Mouse (Mus musculus) right cerebral cortex, postnatal 25 days (tissue): ENCODE data around the gene Ywhag.

ENCODE experiments used
- DNase-seq: peaks from one replicate; pipeline ENCODE4 v3.0.0; 2022

The Ywhag gene

DNA sequence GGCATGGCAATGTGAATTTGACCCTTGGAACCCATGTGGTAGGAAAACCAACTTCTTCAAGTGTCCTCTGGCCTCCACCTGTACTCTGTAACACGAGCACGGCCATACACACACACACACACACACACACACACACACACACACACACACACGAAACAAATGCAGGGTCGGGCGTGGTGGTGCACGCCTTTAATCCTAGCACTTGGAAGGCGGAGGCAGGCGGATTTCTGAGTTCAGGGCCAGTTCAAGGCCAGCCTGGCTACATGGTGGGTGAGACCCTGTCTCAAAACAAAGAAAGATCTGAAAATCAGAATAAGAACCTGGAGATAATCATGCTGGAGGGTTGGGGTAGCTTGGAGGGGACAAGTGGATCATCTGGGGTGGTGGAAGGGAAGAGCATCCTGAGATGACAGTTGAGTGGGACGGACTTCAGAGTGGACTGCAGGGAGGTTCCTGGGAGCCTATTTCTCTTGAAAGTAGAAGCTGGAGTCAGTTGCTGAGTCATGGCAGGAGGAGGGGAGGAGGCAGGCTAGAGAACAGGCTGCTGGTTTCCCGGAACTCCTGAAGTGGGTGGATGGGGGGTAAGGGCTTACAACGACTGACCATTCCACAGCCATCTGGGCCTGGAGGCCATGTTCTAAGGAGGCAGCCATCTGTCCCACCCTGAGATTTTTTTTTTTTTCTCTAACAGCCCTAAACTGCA lies 16.4 kb upstream of the Ywhag start:
- DNase-seq, result no peak

DNA sequence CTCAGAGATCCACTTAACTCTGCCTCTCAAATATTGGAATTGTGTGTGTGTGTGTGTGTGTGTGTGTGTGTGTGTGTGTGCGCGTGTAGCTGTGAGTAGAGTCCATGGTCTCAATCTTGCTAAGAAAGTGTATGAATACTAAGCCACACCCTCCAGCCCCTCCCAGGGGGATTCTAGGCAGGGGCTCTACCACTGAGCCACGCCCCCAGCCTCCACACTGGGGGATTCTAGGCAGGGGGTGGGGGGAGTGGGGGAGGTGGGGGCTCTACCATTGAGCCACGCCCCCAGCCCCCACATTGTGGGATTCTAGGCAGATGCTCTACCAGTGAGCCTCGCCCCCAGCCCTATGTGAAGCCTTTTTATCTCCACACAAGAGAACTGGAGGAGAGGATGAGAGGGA lies 12.2 kb upstream of the Ywhag start:
- DNase-seq, result no peak

DNA sequence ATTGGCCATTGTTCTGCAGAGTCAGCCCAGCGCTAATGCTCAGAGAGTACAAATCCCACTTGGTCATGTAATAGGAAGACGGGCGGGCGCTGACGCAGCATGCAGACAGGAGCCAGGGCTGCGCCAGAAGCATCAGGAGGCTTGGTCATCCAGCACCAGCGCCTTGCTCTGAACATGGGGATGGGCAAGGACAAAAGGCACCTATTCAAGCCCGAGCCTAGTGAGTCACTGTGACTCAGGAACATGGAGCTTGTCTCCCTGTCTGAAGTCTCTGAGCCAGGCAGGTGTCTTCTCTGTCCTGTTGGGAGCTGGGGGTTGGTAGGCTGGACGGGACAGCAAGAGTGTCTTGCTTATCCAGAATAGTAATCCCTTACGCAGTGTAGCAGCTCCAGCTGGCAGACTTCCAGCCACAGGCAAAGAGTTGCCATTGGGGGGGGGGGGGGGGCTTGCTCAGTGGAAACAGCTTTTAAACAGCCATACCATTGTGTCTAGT lies 11.5 kb upstream of the Ywhag start:
- DNase-seq, result no peak

DNA sequence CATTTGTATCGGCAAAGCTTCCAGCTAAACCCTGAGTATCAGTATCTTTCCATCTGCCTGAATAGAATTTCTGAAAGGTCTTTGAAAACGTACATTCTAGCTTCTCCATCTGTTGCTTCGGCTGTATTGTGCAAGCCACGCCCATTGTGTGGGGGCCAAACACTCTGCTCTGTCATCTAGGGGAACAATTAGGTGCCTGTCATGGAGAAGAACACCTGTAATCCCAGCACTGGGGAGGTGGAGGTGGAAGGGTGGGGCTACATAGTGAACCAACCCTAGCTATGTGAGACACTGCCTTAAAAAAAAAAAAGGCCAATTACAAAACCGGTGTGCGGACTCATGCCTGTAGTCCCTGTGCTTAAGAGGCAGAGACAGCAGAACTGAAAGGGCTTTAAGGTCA lies 8.3 kb upstream of the Ywhag start:
- no peak for DNase-seq

DNA sequence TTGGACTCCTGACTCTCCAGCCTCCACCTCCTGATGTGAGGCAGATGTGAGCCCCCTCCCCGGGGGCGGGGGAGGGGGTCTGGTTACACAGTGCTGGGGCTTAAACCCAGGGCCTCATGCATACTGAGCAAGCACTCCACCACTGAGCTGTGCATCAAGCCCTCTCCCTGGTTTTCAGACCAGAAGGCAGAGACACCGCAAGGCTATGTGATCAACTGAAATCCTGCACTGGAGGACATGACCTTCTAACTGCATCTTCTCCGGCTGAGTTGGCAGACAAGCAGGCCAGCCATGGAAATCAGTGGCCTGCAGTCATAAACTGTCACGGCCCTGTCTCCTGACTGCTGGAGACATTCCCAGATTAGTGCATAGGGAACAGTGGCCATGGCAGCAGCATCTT lies 6.2 kb upstream of the Ywhag start:
- no peak for DNase-seq

DNA sequence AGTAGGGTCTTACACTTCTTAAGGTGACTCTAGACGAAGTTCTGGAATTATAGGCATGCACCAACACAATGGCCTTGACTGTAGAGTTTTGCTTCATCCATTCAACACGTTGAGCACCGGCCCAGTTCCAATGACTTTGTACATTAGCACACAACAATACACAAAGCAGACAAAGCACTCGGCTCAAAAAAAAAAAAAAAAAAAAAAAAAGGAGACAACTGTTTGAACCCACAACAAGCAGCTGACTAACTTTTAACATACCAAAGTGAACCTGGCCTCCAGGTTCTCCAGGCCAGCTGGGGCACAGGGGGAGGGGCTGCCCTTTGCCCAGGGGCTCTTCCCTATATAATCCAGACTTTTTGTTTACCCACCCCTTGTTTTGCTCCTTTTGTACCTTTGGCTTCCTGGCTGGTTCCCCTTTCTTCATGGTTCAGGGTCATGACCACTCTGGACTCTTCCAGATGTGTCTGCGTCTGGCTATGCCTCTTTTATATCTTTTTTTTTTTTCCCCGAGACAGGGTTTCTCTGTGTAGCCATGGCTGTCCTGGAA lies 1.3 kb upstream of the Ywhag start:
- DNase-seq, result no peak

DNA sequence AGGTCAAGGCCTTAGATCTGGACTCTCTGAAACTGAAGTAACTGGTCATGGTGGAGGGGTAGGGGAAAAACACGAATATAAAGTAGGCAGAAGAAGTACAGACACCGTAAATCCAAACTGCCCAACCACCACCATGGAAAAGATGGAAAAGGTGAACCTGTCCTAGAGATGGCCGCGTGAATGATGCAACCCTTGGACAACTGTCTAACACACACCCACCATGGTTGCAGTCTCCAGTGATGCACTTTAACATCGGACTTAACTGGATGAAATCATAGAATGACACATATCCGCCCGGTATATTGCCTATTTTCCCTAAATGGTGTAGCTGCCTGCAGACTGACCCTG lies 734 bp upstream of the Ywhag start:
- no peak for DNase-seq

DNA sequence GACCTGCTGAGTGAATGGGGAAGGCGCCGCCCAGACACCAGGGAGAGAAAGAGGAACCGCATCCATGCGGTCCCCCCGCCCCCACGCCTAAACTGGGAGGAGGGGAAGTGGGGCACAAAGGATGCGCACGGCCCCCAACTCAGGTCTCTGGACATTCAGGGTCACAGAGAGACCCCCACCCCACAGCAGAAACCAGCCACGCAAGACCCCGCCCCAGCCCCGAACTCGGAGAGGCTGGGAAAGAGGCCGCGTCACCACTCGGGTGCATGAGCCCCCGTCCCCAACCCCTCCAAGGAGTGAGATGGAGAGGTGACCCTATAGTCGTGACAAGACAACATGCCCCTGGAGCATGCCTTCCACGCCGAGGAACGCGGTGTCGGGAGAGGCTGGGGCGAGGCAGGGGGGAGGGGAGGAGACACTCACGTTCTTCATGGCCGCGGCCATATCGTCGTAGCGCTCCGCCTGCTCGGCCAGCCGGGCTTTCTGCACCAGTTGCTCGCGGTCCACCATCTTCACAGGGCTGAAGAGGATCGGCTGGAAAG lies 445 bp downstream of the Ywhag start:
- peak; percentile 77 for DNase-seq

DNA sequence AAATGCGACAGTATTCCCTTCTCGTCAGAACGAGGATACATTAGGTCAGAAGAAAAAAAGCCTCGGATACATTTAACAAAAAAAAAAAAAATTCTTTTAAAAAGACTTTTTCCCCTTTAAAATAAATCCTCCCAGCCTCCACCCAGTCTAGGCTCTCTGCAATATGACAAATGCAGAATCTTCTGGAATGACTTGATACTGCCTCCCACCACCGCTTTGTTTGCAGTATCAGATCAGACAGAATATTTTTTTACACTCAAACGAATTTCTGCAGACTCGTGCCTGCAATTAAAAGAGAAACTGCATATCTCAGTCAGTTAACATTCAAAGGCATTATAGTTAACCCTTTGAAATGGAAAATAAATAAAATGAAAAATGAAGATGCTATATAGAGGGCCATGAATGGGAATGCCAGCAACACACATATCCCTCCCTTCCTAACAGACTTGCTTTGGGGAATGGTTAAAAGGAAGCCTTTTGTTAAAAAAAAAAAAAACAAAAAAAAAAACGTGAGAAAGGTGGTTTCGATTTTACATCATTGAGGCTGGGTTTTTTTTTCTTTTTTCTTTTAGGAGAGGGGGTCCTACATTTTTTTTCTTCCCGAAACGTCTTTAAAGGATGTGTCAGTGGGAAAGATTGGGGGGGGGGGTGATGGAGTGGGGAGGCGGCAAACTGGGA lies 1.1 kb downstream of the Ywhag start:
- DNase-seq, result no peak

DNA sequence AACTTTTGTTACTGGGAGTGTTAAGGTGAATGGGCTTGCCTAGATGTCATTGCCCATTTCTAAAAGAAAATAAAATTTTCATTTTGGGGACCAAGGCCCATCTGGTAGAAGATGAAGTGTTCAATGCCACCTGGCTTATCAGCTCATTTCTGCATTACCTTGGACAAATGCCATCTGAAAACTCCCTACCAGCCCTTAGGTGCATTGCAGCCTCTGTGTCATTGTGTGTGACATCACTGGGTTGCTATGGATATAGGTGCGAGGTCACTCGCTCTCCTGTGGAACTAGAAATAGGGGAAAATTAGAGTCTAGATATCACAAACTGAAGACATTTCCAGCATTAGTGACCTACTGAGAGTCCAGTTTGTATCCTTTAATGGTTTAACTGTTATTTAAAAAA lies 2.1 kb downstream of the Ywhag start:
- DNase-seq, result no peak

DNA sequence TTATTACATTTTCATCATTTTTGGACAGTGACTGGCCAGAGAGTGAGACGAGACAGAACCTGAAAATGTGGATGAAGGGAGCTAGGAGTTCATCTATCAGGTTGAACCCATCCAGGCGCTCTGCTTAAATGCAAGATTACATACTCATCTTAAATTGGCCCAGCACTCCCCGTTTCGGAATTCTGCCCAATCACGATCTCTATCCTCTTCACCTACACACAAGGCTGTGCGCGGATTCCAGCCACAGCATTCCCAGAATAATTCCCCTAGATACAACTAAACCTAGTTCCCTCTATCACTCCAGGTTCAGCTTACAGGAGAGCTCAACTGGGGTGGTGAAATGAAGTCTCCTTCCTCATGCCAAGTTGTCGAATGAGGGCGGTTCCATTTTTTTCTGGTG lies 2.9 kb downstream of the Ywhag start:
- DNase-seq, result peak; percentile 56

DNA sequence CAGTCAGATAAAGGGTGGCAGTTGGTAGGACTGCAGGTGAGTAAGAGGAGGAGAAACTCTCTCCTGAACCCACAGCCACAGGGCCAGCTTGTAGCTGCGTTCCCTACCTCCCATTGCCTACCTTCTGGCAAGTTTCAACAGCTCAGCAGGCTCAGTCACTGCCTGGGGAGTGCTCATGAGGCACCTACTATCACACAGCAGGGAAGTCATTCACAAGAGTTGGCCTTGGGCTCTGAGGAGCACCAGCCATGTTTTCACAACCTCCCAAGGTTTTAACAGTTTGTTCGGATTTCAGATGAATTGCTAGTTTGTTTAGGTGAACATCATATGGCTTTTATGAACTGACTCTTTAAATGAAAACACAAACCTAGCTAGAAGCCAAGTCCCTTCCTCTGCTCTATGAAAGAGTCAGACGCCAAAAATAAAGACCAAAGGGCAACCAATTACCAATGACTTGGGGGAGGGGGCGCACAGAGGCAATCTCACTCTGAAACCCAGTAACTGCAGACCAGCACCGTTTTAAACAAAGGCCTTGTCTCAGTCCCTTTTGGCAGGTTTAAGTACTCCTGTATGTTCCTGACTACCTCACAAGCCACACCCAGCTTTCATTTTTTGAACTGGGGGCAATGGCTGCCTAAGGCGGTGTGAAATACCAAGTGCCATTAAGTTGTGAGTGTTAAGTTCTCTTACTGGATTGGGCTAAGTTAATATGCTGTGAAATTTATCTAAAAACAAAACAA lies 4.6 kb downstream of the Ywhag start:
- DNase-seq, result no peak

DNA sequence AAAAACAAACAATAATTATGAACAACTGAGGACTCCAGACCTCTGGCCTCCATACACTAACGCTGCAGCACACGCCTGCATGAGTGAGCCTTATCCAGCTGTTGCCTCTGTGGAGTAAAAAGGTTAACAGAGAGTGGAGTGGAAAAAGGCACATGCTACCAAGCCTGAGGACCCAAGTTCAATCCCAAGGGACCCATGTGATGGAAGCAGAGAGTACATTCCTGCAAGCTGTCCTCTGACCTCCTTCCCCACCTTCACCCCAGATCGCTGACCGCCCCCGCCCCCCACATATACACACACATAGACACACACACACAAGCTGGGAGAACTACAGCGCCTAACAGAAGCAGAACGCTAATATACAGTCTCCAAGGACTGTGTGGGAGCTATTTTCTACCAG lies 10.5 kb downstream of the Ywhag start:
- DNase-seq, result no peak

DNA sequence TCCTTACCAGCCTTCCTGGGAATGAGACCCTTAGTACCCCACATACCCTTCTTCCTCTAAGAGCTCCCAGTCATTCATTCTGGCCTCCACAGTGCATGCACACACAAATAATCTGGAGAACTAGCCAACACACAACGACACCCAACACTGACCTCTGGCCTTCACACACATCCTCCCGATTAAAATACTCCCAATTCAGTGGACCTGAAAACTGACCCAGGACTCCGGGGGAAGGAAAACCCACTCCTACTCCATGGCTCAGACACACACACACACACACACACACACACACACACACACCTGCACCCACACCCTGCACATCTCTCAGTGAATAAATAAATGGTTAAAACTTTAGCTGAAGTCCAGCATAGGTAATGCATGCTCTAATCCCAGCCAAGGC lies 14.5 kb downstream of the Ywhag start:
- no peak for DNase-seq

DNA sequence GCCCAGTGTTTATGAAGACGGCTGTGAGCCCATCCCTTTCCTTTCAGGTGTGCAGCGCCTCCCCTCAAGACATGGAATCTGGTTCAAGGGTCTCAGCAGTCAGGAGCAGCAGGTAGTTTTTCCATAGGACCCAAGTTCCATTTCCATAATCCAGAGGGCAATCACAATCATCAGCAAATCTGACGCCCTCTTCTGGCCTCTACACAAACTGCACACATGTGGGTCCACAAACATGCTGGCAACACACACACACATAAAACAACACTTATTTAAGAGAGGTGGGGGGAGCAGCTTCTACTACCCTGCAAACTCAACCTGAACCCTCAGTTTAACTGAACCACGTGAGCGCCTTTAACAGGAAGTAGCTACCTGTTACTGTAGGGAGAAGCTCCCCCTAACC lies 15.8 kb downstream of the Ywhag start:
- DNase-seq, result no peak

DNA sequence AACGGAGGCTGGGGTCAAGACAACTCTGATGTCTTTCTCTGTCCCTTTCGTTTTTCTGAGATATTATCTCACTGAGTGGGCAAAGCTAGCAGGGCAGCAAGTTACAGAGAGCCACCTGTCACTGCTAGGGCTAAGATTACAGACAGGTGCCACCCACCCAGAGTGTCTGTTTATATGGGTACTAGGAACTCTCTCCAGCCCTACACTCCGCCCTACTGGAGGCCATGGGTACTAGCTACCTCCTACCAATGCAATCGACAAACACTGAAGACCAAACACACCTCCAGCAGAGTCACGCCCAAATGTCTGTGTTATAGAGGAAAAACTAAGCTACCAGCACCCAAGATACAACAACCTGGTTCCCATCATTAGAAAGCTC lies 16.4 kb downstream of the Ywhag start:
- DNase-seq, result no peak

DNA sequence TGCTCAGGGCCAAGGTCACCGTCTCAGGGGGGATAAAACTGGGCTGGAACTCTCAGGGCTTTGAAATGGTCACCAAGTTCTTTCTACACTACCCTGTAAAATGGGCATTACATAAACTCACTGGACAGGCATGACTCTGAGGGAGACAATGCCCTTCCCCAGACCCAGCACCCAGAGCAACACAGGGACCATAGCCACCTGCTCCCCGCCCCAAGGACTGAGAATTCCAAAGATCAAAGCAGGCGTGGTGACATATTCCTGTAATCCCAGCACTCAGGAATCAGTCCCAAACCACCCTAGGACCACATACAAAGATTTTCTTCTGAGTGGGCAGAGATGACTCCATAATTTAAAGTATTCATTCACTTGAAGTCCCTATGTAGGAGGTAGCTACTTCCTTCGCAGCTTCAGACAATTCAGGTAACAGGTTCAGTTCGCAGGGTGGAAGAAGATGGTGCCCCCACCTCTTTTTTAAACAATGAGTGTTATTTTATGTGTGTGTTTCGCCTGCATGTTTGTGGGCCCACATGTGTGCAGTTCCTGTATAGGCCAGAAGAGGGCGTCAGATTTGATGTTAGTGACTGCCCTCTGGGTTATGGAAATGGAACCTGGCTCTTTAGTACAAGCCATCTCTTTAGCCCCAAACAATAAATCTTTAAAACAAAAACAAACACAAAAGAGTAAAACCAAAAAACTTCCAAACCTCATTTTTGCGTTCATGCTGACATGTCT lies 16.9 kb downstream of the Ywhag start:
- DNase-seq, result no peak

DNA sequence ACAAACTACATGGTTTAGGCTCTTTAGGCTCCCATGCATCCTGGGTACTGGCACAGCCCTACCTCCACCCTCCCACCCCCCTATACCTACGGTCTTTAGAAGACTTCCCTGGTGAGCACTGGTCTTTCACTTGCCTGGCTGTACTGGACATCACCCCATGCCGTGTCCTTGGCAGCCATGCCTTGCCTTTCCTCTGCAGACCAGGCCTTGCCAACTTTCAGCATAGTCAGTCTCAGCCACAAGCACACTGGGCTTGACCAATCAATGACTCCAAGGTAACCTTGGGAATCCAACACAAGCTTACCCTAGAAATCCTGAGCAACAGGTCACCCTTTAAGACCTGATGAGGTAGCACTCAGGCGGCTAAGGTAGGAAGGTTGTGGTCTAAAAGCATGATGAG lies 17.8 kb downstream of the Ywhag start:
- no peak for DNase-seq

DNA sequence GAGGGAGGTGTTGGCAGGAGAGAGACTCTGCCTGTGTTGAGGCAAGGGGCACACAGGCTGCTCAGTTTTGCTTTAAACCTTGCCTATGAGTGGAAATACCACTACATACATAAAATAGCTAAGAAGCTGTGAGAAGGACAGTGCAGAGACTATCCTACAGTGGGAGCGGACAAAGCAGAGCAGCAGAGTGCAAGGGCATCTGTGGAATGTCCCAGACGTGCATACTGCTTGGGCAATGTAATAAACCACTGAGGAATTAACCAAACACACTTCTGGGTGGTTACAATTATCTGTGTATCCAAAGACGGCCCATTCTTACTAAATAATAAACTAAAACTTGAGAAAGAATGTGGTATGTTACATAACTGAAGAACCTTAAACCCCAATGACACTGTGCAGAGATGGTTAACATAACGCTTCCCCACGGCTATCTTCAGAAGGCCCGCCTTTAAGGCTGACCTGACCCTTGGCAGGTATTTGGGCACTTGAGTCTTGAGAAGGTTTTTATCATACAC lies 18.3 kb downstream of the Ywhag start:
- no peak for DNase-seq

DNA sequence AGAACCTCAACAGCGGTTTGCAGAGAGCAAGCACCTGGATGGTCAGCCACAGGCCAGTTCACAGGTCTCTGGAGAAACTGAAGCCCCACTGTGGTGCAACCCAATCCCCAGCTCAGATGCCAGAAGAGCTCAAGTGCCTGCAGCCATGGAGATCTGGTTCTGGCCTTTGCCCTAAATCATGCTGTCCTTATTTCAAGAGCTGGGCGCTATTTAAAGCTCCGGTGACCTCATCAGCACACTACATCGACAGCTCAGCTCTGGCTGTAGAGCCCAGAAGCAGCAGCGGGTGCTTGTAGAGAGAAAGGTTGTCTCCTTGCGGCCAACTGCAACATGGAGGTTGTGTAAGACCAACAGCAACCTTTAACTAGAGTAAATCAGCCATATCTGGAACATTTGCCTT lies 20.3 kb downstream of the Ywhag start:
- DNase-seq, result no peak

DNA sequence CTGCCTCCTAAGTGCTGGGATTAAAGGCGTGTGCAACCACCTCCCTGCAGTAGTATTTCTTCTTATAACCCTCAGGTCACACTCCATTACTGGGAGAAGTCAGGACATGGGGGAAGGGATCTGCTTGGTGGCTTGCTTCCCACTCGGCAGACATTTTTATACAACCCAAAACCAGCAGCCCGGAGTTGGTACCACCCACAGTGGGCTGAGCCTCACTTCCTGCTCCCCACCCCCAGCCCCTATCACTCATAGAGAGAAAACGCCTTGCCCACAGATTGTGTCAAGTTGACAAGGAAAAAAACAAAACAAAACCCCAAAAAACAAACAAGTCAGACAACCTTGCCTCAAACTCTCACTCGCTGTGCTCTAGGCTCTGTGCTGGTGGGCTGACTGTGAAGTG lies 21.2 kb downstream of the Ywhag start:
- no peak for DNase-seq

DNA sequence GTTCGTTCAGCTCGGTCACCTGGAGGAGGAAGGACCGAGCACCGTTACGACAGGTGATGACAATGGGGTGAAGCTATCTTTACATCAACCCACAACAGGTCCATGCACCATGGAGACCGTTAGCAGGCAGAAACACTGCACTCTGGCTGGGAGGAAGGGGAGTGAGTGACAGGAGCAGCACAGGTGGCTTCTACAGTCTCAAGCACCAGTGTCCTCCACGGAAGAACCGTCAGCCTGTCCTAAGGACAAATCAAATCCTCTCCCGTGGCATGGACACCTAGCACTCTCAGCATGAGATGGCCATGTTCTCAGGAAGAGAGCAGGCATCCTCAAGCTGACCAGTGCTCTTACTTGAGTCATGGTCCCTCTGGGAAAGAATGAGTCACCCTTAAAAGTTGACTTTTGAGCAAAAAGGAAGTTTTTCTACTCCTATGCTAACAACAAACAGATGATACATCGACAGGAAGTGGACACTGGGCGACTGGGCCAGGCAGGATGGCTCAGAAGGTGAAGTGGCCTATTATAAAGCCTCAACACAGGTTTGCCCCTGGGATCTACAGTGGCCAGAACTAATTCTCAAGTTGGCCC lies 22.7 kb downstream of the Ywhag start:
- no peak for DNase-seq
